Mouse (Mus musculus) splenic B cell, adult 2 months (primary cell): ENCODE results near the gene Ranbp3l.

Source experiments
- DNase-seq: peaks from one replicate; pipeline ENCODE4 v3.0.0-alpha.2; 2011; ENCODE audit warnings: low read depth, low spot score
- H3K27me3 ChIP-seq: 2 replicates; pipeline ENCODE4 v1.6.1; 2012; ENCODE audit warnings: mild to moderate bottlenecking, low read length, moderate library complexity, mixed read lengths; ENCODE audit not compliant: control insufficient read depth, poor library complexity, insufficient read depth, severe bottlenecking
- H3K36me3 ChIP-seq: 2 replicates; pipeline ENCODE4 v1.6.1; 2012; ENCODE audit warnings: mild to moderate bottlenecking, low read length, moderate library complexity, mixed read lengths; ENCODE audit not compliant: control insufficient read depth, poor library complexity, insufficient read depth, severe bottlenecking

Gene Ranbp3l

GRCm38 (mm10) chr15:9075608-9076200, 108.0 kb downstream of the Ranbp3l start:
- Histone ChIP-seq H3K27me3 (no peaks in the 10 kb centered on the region), H3K36me3 (no peaks in the 10 kb centered on the region)
- DNase-seq: no peak

- Histone ChIP-seq H3K36me3 (no peaks in the 10 kb centered on the region), H3K27me3 (no peaks in the 10 kb centered on the region)
- no peak for DNase-seq
Observed at GRCm38 (mm10) chr15:9078481-9079300, 110.9 kb downstream of the Ranbp3l start.

DNA sequence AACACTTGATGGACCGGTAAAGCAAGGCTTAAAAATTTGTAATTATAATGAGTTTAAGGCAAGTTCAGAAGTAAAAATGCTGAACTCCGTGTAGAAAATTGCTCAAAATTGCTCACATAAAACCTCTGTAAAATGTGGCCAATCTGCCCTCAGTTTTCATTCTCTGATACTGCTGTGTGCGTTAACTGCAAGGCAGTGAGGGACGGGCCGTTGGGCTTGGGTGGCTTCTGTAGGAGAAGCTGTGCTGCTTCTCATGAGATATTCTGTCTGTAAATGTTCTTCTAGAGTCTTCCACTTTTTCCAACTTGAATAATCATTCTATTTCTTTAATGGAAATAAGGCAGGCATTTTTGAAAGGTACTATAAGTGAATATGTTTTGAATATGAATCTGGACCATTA, 111.9 kb downstream of the Ranbp3l start:
- H3K27me3 ChIP-seq: no peaks in the 10 kb centered on the region
- DNase-seq: no peak
- no peaks in the 10 kb centered on the region for H3K36me3 ChIP-seq

GRCm38 (mm10) chr15:9080206-9080605, 112.5 kb downstream of the Ranbp3l start:
- DNase-seq: no peak
- Histone ChIP-seq H3K27me3 (no peaks in the 10 kb centered on the region), H3K36me3 (no peaks in the 10 kb centered on the region)

DNA sequence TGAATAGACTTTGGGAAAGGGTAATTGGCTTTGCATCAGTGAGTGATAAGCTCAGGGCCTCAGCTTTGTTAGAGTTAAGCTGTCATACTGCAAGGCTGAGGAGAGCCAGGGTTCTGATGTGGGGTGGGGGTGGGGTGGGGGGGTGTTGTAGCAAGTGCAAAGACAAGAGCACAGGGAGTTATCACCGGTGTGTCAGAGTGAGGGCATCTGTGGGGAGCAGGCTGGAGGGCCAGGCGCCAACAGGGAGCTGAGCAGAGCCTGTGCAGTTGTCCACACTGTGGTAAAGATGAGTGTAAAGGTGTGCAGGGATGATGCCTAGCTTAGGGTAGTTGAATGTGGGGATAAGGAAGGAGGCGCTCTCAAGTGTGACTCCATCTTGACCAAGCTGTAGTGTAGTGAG, 113.5 kb downstream of the Ranbp3l start:
- H3K27me3 ChIP-seq: no peaks in the 10 kb centered on the region
- no peaks in the 10 kb centered on the region for H3K36me3 ChIP-seq
- no peak for DNase-seq

GRCm38 (mm10) chr15:9082753-9083152, 115.0 kb downstream of the Ranbp3l start:
- 0 out of 2 replicates have a peak, but pooled peaks cover 2% of the 10 kb centered on the region for H3K36me3 ChIP-seq
- H3K27me3 ChIP-seq: no peaks in the 10 kb centered on the region
- DNase-seq: no peak

DNA sequence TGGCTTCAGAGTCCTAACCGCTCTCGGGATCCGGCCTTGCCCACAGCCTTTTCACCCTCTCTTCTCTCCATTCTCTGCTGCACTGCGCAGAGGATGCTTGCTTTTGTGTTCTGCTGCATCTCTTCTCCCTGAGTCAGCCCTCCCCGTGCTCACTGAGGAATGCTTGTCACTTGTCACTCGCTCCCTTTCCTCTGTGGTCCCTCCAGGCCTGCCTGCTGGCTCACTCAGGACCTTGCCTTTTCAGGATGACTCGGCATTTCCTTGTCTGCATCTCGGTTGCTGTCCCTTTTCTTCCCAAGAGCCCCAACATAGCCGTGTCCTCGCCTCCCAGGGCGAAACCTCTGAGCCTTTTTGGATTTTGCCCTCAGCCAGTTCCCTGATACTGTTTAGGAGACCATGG, 119.1 kb downstream of the Ranbp3l start:
- DNase-seq: no peak
- H3K36me3 ChIP-seq: 0 out of 2 replicates have a peak, but pooled peaks cover 2% of the 10 kb centered on the region
- no peaks in the 10 kb centered on the region for H3K27me3 ChIP-seq

- no peak for DNase-seq
- H3K27me3 ChIP-seq: no peaks in the 10 kb centered on the region
- H3K36me3 ChIP-seq: 0 out of 2 replicates have a peak, but pooled peaks cover 2% of the 10 kb centered on the region
Observed at GRCm38 (mm10) chr15:9087421-9087820, 119.7 kb downstream of the Ranbp3l start.

DNA sequence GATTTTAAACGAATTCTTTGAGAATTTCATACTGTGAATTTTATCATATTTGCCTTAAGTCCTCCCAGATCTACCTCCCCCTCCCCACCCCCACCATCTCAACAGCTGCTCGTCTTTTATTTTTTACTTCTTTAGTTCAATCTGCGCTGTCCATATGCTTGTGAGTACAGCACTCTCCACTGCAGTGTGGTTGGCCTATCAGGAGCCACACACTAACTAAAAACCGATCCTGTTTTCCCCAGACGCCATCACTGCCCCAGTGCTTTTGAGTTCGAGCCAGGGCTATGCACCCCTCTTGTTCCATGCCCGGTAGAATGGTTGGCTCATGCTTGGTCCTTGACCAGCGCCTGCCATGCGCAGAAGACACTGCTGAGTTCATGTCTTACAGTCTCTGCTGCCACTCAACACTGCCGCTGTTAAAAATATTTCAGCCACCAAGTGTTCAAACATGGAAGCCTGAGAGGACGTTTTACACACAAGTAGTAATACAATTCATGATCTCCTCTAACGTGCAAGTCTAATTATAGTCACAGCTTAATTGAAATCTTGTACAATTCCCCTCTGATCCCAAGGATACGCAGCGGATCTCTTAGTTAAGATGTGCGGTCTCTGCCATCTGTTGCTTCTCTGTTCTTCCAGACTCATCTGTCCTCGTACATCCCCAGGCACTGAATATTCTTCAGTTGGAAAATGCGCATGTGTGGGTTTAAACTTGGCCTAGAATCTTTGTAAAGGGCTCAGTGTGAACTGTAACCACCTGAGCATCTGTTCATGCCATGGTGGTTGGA, 120.3 kb downstream of the Ranbp3l start:
- peaks cover 2% of the 10 kb centered on the region; the same call in 1 of the 2 replicates for H3K36me3 ChIP-seq
- no peak for DNase-seq
- no peaks in the 10 kb centered on the region for H3K27me3 ChIP-seq

GRCm38 (mm10) chr15:9088683-9089072, 120.9 kb downstream of the Ranbp3l start:
- H3K27me3 ChIP-seq: no peaks in the 10 kb centered on the region
- DNase-seq: no peak
- H3K36me3 ChIP-seq: peaks cover 6% of the 10 kb centered on the region; the same call in 1 of the 2 replicates

DNA sequence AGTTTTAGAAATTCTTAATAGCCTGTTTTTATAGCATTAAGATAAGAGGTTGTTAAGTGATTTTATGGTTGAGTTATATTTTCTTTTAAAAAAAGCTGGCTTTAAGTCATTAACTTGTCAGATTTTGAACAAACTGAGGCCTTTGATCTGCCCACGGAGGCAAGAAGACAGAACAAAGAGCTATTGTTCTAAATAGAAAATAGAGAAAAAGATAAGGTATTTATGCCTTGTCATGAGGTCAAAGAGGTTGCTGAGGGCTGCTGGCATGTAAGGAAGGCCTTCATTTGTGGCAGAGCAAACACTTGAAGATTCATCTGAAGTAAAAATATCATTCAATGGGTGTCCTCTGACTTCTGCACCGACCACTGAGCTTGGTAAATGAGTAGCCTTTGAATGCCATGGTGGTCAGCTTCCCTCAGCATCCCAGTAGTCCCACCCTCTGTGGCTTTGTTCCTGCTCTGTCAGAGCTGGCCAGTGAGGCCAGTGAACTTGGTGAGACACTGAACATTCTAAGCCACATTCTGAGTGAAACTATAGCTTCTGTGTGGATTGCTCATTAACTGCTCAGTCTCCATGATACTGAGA, 121.5 kb downstream of the Ranbp3l start:
- peaks cover 6% of the 10 kb centered on the region; the same call in 1 of the 2 replicates for H3K36me3 ChIP-seq
- no peaks in the 10 kb centered on the region for H3K27me3 ChIP-seq
- DNase-seq: no peak

DNA sequence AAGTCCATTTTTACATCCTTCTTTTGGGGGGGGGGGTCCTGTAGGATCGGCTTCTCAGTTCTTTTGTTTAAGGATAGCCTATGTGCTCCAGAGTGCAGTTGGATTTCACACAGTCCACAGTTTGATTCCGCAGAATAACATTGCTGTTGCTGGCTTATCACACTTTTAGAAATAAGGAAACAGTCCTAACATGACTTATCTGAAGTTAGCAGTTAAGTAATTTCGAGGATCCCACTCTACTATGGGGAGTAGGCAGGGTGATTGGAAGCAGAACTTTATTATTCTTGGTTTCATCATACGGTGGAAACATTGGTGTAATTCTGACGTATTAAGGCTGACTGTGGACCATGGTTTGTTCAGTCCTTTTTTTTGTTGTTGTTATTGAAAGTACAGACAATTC, 122.9 kb downstream of the Ranbp3l start:
- no peak for DNase-seq
- Histone ChIP-seq H3K36me3 (peaks cover 6% of the 10 kb centered on the region; the same call in 1 of the 2 replicates), H3K27me3 (no peaks in the 10 kb centered on the region)

GRCm38 (mm10) chr15:9093598-9094365, 126.0 kb downstream of the Ranbp3l start:
- H3K36me3 ChIP-seq: peaks cover 4% of the 10 kb centered on the region; the same call in 1 of the 2 replicates
- no peak for DNase-seq
- H3K27me3 ChIP-seq: no peaks in the 10 kb centered on the region

- no peaks in the 10 kb centered on the region for H3K27me3 ChIP-seq
- no peak for DNase-seq
- peaks cover 4% of the 10 kb centered on the region; the same call in 1 of the 2 replicates for H3K36me3 ChIP-seq
Observed at GRCm38 (mm10) chr15:9094366-9094750, 126.6 kb downstream of the Ranbp3l start.
